ENCODE assay signal across 11 mouse cellular contexts in the genomic region with DNA sequence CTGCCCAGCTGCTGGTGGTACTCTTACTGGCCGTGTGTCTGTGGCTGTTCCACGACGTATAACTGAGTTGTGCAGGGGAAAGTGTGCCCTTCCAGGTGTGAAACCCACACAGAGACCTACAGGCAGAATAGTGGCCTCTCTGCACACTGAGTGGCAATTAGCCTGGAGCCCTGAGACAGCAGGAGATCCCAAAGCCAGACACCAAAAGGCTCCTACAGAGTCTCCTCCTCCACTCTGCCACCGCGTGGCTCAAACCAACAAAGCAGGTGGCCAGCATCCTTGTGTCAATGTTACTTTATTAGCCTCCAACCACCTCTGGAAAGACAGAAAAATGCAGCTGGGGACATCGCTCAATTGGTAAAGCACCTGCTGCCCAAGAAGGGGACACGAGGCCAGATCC. TPM values are rescaled to one million over a fixed set of nuclear protein-coding genes. Genes with fewer than 3 reads are reported as not detected.
DNase-seq lines count a peak whose midpoint lies in the region; ATAC-seq and TF ChIP-seq lines count a peak whose summit lies in the region.
"Had no signal": no experiment of that assay in that cellular context is flagged by ENCODE, and none has a peak within 500 bp of the region (broad histone marks: within the 10 kb centered on the region; RNA-seq: fewer than 3 reads in every experiment).

No protein-coding gene starts in this region.

- intact Hi-C loops in left cerebral cortex, adult 2 months (cut with DNase I), result no loop called here

- H3K9me3 ChIP-seq in forebrain, postnatal 0 days (ENCODE audit: low read length), result no peaks in the 10 kb centered on the region
- H3K9me3 ChIP-seq in forebrain, embryonic 12.5 days, result no peaks in the 10 kb centered on the region
- no peaks in the 10 kb centered on the region for H3K9me3 ChIP-seq in embryonic facial prominence, embryonic 11.5 days (replicated peaks; ENCODE audit: control insufficient read depth, low read length)
- no peaks in the 10 kb centered on the region for H3K9me3 ChIP-seq in limb, embryonic 11.5 days (ENCODE audit: control insufficient read depth, low read length)

- ATAC-seq in forebrain, postnatal 0 days, result no peak
- no peak for ATAC-seq in forebrain, embryonic 12.5 days (ENCODE audit: low FRiP score)
- no peak for ATAC-seq in embryonic facial prominence, embryonic 11.5 days (replicated peaks; ENCODE audit: insufficient number of reproducible peaks, low FRiP score, low TSS enrichment, low read depth)
- no peak for ATAC-seq in limb, embryonic 11.5 days (ENCODE audit: insufficient number of reproducible peaks, low FRiP score, low TSS enrichment, low read depth)

- no peak overlapping the region for H3K9ac ChIP-seq in forebrain, postnatal 0 days
- no peak overlapping the region for H3K9ac ChIP-seq in forebrain, embryonic 12.5 days
- H3K9ac ChIP-seq in embryonic facial prominence, embryonic 11.5 days (replicated peaks; ENCODE audit: low read length), result no peak overlapping the region
- no peak overlapping the region for H3K9ac ChIP-seq in limb, embryonic 11.5 days (ENCODE audit: low read length)

- H3K27me3 ChIP-seq in forebrain, postnatal 0 days (ENCODE audit: insufficient read depth, low read length), result no peaks in the 10 kb centered on the region
- peaks cover 6% of the 10 kb centered on the region; the same call in 1 of the 2 replicates for H3K27me3 ChIP-seq in forebrain, embryonic 12.5 days
- no peaks in the 10 kb centered on the region for H3K27me3 ChIP-seq in embryonic facial prominence, embryonic 11.5 days (ENCODE audit: control insufficient read depth, insufficient read depth, low read length)
- no peaks in the 10 kb centered on the region for H3K27me3 ChIP-seq in limb, embryonic 11.5 days (ENCODE audit: control insufficient read depth, insufficient read depth, low read length)

- peak; percentile 43 for TF ChIP-seq CTCF in forebrain, postnatal 0 days (IDR thresholded peaks at IDR 0.05; ENCODE audit: low read depth)
- TF ChIP-seq CTCF in left cerebral cortex, adult 2 months (IDR thresholded peaks at IDR 0.05), result peak; percentile 18

- DNase-seq in forebrain, postnatal 0 days, result no peak
- peak in 1 of 2 experiments; percentile 11 for DNase-seq in left cerebral cortex, adult 2 months (ENCODE audit: extremely low spot score in 1 of 2, low spot score in 2 of 2)
- no peak for DNase-seq in left cerebral cortex, adult 8-10 months (ENCODE audit: low spot score in 2 of 2)
- peak; percentile 49 for DNase-seq in embryonic facial prominence, embryonic 11.5 days (ENCODE audit: low spot score)
- DNase-seq in limb, embryonic 11.5 days (ENCODE audit: low spot score), result peak; percentile 52
- no peak for DNase-seq in urinary bladder, postnatal 36 days (ENCODE audit: low spot score in 2 of 2)
- no peak for DNase-seq in adipocyte (ENCODE audit: low spot score)
- DNase-seq: cerebellum, adult 9-10 months; thymus, postnatal 25 days had no signal

- H3K4me2 ChIP-seq in forebrain, postnatal 0 days (ENCODE audit: low read depth), result no peak overlapping the region
- no peak overlapping the region for H3K4me2 ChIP-seq in forebrain, embryonic 12.5 days
- no peak overlapping the region for H3K4me2 ChIP-seq in embryonic facial prominence, embryonic 11.5 days (ENCODE audit: low read depth, low read length)
- H3K4me2 ChIP-seq in limb, embryonic 11.5 days (ENCODE audit: low read depth, severe bottlenecking), result no peak overlapping the region

- H3K36me3 ChIP-seq in forebrain, postnatal 0 days (ENCODE audit: insufficient read depth), result peaks cover 6% of the 10 kb centered on the region
- peaks cover 5% of the 10 kb centered on the region for H3K36me3 ChIP-seq in forebrain, embryonic 12.5 days (replicated peaks)
- H3K36me3 ChIP-seq in embryonic facial prominence, embryonic 11.5 days (replicated peaks; ENCODE audit: control insufficient read depth, insufficient read depth, low read depth, low read length), result peaks cover 4% of the 10 kb centered on the region; the same call in 1 of the 2 replicates
- H3K36me3 ChIP-seq in limb, embryonic 11.5 days (ENCODE audit: control insufficient read depth, insufficient read depth, low read length), result peaks cover 7% of the 10 kb centered on the region; the same call in 1 of the 2 replicates

- no peak overlapping the region for H3K27ac ChIP-seq in forebrain, postnatal 0 days (ENCODE audit: low read depth, low read length)
- no peak overlapping the region for H3K27ac ChIP-seq in forebrain, embryonic 12.5 days
- H3K27ac ChIP-seq in left cerebral cortex, adult 2 months, result no peak overlapping the region
- H3K27ac ChIP-seq in embryonic facial prominence, embryonic 11.5 days (replicated peaks; ENCODE audit: low read depth, low read length), result no peak overlapping the region
- no peak overlapping the region for H3K27ac ChIP-seq in limb, embryonic 11.5 days (replicated peaks; ENCODE audit: low read depth, low read length)

- peaks cover 14% of the 10 kb centered on the region for H3K4me1 ChIP-seq in forebrain, postnatal 0 days (ENCODE audit: insufficient read depth)
- H3K4me1 ChIP-seq in forebrain, embryonic 12.5 days, result peaks cover 43% of the 10 kb centered on the region
- peaks cover 6% of the 10 kb centered on the region; the same call in 1 of the 2 replicates for H3K4me1 ChIP-seq in embryonic facial prominence, embryonic 11.5 days (ENCODE audit: control insufficient read depth, insufficient read depth, low read length)
- peaks cover 15% of the 10 kb centered on the region for H3K4me1 ChIP-seq in limb, embryonic 11.5 days (ENCODE audit: control insufficient read depth, insufficient read depth, low read length)

- 45% methylated on average over 7 of the region's 7 CpGs for WGBS in forebrain, postnatal 0 days
- WGBS in forebrain, embryonic 12.5 days, result 36% methylated on average over 7 of the region's 7 CpGs
- WGBS in embryonic facial prominence, embryonic 11.5 days, result 30% methylated on average over 7 of the region's 7 CpGs
- 33% methylated on average over 7 of the region's 7 CpGs for WGBS in limb, embryonic 11.5 days

- H3K4me3 ChIP-seq in forebrain, postnatal 0 days (ENCODE audit: low read depth, low read length), result no peak overlapping the region
- H3K4me3 ChIP-seq in forebrain, embryonic 12.5 days (replicated peaks), result no peak overlapping the region
- H3K4me3 ChIP-seq in left cerebral cortex, adult 2 months, result no peak overlapping the region
- no peak overlapping the region for H3K4me3 ChIP-seq in embryonic facial prominence, embryonic 11.5 days (ENCODE audit: low read depth, low read length)
- no peak overlapping the region for H3K4me3 ChIP-seq in limb, embryonic 11.5 days (ENCODE audit: low read depth, low read length)

RNA-seq across cellular contexts. Expression of gene Cygb, which starts 14.7 kb away (rescaled TPM):
- total RNA-seq in forebrain, postnatal 0 days (2014; rRNA removed), result 20.7 and 22.7 TPM in 2 replicates
- polyA plus RNA-seq in forebrain, postnatal 0 days (2015; fragmentation: Nextera tagmentation; extraction: Ambion mirVana), result 24.9 and 27.6 TPM in 2 replicates
- polyA plus RNA-seq in forebrain, embryonic 12.5 days (2016; fragmentation: Nextera tagmentation; extraction: Ambion mirVana), result 4.2 and 4.3 TPM in 2 replicates
- total RNA-seq in left cerebral cortex, adult 2 months (2021), result 10 to 100 TPM; 42.8 to 45.3 TPM
- total RNA-seq in left cerebral cortex, adult 8-10 months (2022), result 10 to 100 TPM; 55.8 to 62.7 (median 58.2) TPM
- polyA plus RNA-seq in embryonic facial prominence, embryonic 11.5 days (2014; fragmentation: Nextera tagmentation; extraction: Ambion mirVana), result 3.5 and 3.8 TPM in 2 replicates
- polyA plus RNA-seq in limb, embryonic 11.5 days (2014; fragmentation: Nextera tagmentation; extraction: Ambion mirVana), result 2.3 and 2.8 TPM in 2 replicates
- total RNA-seq: hematopoietic stem cell, adult 5-6 weeks had no signal

RNA-seq across cellular contexts. Expression of gene Prcd, which starts 15.5 kb away (rescaled TPM):
- total RNA-seq in forebrain, postnatal 0 days (2014; rRNA removed), result 1.5 and 3.3 TPM in 2 replicates
- polyA plus RNA-seq in forebrain, postnatal 0 days (2015; fragmentation: Nextera tagmentation; extraction: Ambion mirVana), result 3.4 and 4.8 TPM in 2 replicates
- 0.76 and 1.3 TPM in 2 replicates for polyA plus RNA-seq in forebrain, embryonic 12.5 days (2016; fragmentation: Nextera tagmentation; extraction: Ambion mirVana)
- 1 to 10 TPM; 5.4 to 5.8 TPM for total RNA-seq in left cerebral cortex, adult 2 months (2021)
- 1 to 10 TPM; 5.0 to 7.0 (median 5.5) TPM for total RNA-seq in left cerebral cortex, adult 8-10 months (2022)
- 0.43 and 0.77 TPM in 2 replicates for polyA plus RNA-seq in embryonic facial prominence, embryonic 11.5 days (2014; fragmentation: Nextera tagmentation; extraction: Ambion mirVana)
- 0.95 and 0.97 TPM in 2 replicates for polyA plus RNA-seq in limb, embryonic 11.5 days (2014; fragmentation: Nextera tagmentation; extraction: Ambion mirVana)

RNA-seq across cellular contexts. Expression of gene Rhbdf2, which starts 42.0 kb away (rescaled TPM):
- total RNA-seq in forebrain, postnatal 0 days (2014; rRNA removed), result 1.6 and 1.9 TPM in 2 replicates
- 0.75 and 0.97 TPM in 2 replicates for polyA plus RNA-seq in forebrain, postnatal 0 days (2015; fragmentation: Nextera tagmentation; extraction: Ambion mirVana)
- polyA plus RNA-seq in forebrain, embryonic 12.5 days (2016; fragmentation: Nextera tagmentation; extraction: Ambion mirVana), result 1.4 and 1.9 TPM in 2 replicates
- total RNA-seq in left cerebral cortex, adult 2 months (2021), result 1 to 10 TPM; 1.9 to 2.0 TPM
- total RNA-seq in left cerebral cortex, adult 8-10 months (2022), result 1 to 10 TPM; 1.1 to 1.6 (median 1.3) TPM
- 2.8 and 3.1 TPM in 2 replicates for polyA plus RNA-seq in embryonic facial prominence, embryonic 11.5 days (2014; fragmentation: Nextera tagmentation; extraction: Ambion mirVana)
- polyA plus RNA-seq in limb, embryonic 11.5 days (2014; fragmentation: Nextera tagmentation; extraction: Ambion mirVana), result 3.1 and 3.9 TPM in 2 replicates

Comparison
In these comparisons a context has a peak if more than half of its experiments do, and no peak if none do; other contexts are left out.
1. DNase-seq: peak in embryonic facial prominence, embryonic 11.5 days (single experiment) and limb, embryonic 11.5 days (single experiment); none in forebrain, postnatal 0 days (single experiment), left cerebral cortex, adult 8-10 months (0 of 2), urinary bladder, postnatal 36 days (0 of 2) and adipocyte (single experiment).